Mouse (Mus musculus) liver, postnatal 0 days (tissue): Measurements from ENCODE around the gene Fkbp14. TPM values are rescaled to one million over a fixed set of nuclear protein-coding genes. Genes with fewer than 3 reads are reported as not detected.

Source experiments
- ATAC-seq: fragments of 200-750 bp; cut with Nextera tagmentation; 2 replicates; pipeline ENCODE4 v1.8.0; 2017; ENCODE audit warnings: mild to moderate bottlenecking, moderate library complexity
- DNase-seq: peaks from one replicate; pipeline ENCODE4 v3.0.0-alpha.2; 2016
- H3K27ac ChIP-seq: fragments of 300-500 bp; sonication (generic); 2 replicates; pipeline ENCODE4 v1.5.1; 2014; ENCODE audit warnings: antibody characterized with exemption, moderate library complexity, mild to moderate bottlenecking, low read depth
- H3K27me3 ChIP-seq: fragments of 300-500 bp; sonication (generic); 2 replicates; pipeline ENCODE4 v1.6.1; 2014; ENCODE audit warnings: low read length, control low read depth, mixed read lengths; ENCODE audit not compliant: insufficient read depth
- H3K36me3 ChIP-seq: fragments of 300-500 bp; sonication (generic); replicated peaks from 2 replicates; pipeline ENCODE4 v1.6.1; 2014; ENCODE audit warnings: mild to moderate bottlenecking, control low read depth, low read length, moderate library complexity, mixed read lengths; ENCODE audit not compliant: insufficient read depth
- H3K4me1 ChIP-seq: fragments of 300-500 bp; sonication (generic); 2 replicates; pipeline ENCODE4 v1.6.1; 2014; ENCODE audit warnings: antibody characterized with exemption, mild to moderate bottlenecking, control low read depth; ENCODE audit not compliant: insufficient read depth
- H3K4me2 ChIP-seq: fragments of 300-500 bp; sonication (generic); 2 replicates; pipeline ENCODE4 v1.6.1; 2014; ENCODE audit warnings: low read depth, mild to moderate bottlenecking, low read length, moderate library complexity, mixed read lengths
- H3K4me3 ChIP-seq: fragments of 300-500 bp; sonication (generic); 2 replicates; pipeline ENCODE4 v1.5.1; 2014; ENCODE audit warnings: low read depth, low read length
- H3K9ac ChIP-seq: fragments of 300-500 bp; sonication (generic); replicated peaks from 2 replicates; pipeline ENCODE4 v1.6.1; 2014; ENCODE audit warnings: mild to moderate bottlenecking, moderate library complexity
- H3K9me3 ChIP-seq: fragments of 300-500 bp; sonication (generic); 2 replicates; pipeline ENCODE4 v1.6.1; 2016; ENCODE audit warnings: mild to moderate bottlenecking, control low read depth, low read length, mixed read lengths
- CTCF ChIP-seq: sonication (generic); IDR thresholded peaks from 2 replicates; pipeline ENCODE4 v1.5.1; 2016; ENCODE audit warnings: antibody characterized with exemption, low read depth
- EP300 ChIP-seq: IDR thresholded peaks from 2 replicates; pipeline ENCODE4 v1.6.1; 2016; ENCODE audit warnings: antibody characterized with exemption, low read depth, mild to moderate bottlenecking
- WGBS: fragments of 180-500 bp; shearing (Covaris S2); extraction: QIAGEN DNeasy Blood & Tissue Kit; methylation state at CpG from one replicate; pipeline ENCODE4 v1.1.7; 2014; ENCODE audit not compliant: insufficient replicate concordance; 5-methylcytosine and 5-hydroxymethylcytosine counted together
- polyA plus RNA-seq: library from polyadenylated mRNA; unstranded; fragments of >200 nt; fragmentation: Nextera tagmentation; extraction: Ambion mirVana; gene quantifications from 2 replicates; pipeline ENCODE4 v1.2.1, GENCODE M21; 2015

Gene Fkbp14
- polyA plus RNA-seq, 1 experiment from 2014 or later: 2.3 TPM

DNA sequence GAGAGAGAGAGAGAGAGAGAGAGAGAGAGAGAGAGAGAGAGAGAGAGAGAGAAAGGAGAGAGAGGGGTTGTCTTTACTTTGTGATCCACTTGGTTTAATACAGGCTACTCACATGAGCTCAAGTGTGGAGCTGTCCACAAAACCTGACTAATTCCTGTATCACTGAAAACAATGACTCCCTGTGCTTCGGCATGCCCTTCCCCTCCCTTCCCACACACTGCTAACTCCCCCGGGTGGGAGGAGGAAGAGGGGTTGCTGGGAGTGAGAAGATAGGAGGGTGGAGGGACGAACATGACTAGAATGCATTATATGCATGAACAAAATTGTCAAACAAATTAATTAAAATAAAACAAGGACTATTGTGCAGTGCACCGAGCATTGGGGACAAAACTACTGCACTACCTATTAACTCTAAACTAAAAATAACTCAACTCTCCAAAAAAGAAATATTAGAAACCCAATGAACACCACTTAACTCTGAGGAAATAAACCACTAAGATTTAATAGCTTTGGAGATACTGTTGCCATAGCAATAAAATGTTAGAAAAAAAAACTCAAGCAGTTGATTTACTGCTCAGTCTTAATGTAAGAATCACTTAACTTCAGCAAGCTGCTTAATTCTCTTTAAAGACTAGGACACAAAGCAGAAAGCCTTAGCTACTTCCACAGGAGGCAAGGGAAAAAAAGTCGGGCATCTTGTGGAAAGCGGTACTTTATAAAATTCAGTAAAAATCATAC is 23.7 kb downstream of the Fkbp14 start:
- no peak for TF ChIP-seq EP300
- no peak for TF ChIP-seq CTCF
- H3K36me3 ChIP-seq: no peaks in the 10 kb centered on the region
- WGBS: 39% methylated on average over 6 of the region's 6 CpGs
- H3K4me2 ChIP-seq: no peak overlapping the region
- DNase-seq: no peak
- H3K4me1 ChIP-seq: no peaks in the 10 kb centered on the region
- H3K9ac ChIP-seq: no peak overlapping the region
- 0 out of 2 replicates have a peak, but pooled peaks cover 3% of the 10 kb centered on the region for H3K27me3 ChIP-seq
- ATAC-seq: no peak
- H3K27ac ChIP-seq: no peak overlapping the region
- H3K9me3 ChIP-seq: no peaks in the 10 kb centered on the region
- no peak overlapping the region for H3K4me3 ChIP-seq

DNA sequence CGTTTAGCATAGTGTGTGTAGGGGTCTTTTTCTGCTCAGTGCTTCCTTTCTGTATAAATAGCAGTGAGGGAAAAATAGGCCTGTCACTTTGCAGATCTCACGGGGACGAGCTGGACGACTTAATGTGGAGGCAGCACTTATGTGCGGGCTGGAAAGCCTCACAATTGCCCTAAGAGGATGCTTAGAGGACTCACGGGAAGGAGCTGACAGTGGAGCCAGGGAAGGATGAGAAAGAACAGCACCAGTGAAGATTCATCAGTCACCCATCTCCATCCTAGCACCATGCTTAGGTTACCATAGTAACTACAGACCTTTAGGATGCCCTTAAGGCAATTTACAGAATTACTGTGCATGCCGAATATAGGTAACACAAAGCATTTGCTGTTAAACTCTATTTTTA is 27.3 kb downstream of the Fkbp14 start:
- Histone ChIP-seq H3K4me3 (no peak overlapping the region), H3K27ac (no peak overlapping the region), H3K9ac (no peak overlapping the region), H3K4me2 (no peak overlapping the region), H3K36me3 (no peaks in the 10 kb centered on the region), H3K4me1 (no peaks in the 10 kb centered on the region; the same call in 1 of the 2 replicates), H3K27me3 (peaks cover 25% of the 10 kb centered on the region), H3K9me3 (no peaks in the 10 kb centered on the region)
- TF ChIP-seq EP300 (no peak), CTCF (no peak)
- WGBS: 67% methylated on average over 7 of the region's 7 CpGs
- ATAC-seq (no peak), DNase-seq (no peak)

DNA sequence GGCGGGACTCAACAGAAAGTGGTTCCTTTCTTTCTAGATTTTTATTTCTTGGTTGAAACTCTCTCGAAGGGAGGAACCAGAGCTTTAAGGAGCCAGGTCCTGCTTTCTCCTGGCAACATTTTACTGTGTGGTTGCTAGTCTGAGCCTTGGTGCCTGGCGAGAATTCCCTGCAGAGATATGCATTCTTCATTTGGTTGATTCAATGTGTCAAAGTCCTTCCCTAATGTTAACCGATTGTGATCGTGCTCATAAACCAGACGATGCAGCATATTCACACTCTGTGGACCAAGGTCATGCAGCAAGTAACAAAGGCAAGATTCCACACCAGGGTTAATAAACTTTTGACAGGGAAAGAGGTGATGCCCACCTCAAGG is 30.6 kb downstream of the Fkbp14 start:
- H3K9ac ChIP-seq: peak overlapping the region; percentile 9; the same call in 1 of the 2 replicates
- peaks cover 29% of the 10 kb centered on the region for H3K27me3 ChIP-seq
- peak overlapping the region; percentile 74 for H3K4me2 ChIP-seq
- no peaks in the 10 kb centered on the region for H3K36me3 ChIP-seq
- H3K27ac ChIP-seq: no peak overlapping the region
- WGBS: 19% methylated on average over 6 of the region's 6 CpGs
- no peak for DNase-seq
- no peak for ATAC-seq
- H3K4me3 ChIP-seq: peak overlapping the region; percentile 45
- no peak for TF ChIP-seq EP300
- no peak for TF ChIP-seq CTCF
- no peaks in the 10 kb centered on the region for H3K9me3 ChIP-seq
- no peaks in the 10 kb centered on the region; the same call in 1 of the 2 replicates for H3K4me1 ChIP-seq

DNA sequence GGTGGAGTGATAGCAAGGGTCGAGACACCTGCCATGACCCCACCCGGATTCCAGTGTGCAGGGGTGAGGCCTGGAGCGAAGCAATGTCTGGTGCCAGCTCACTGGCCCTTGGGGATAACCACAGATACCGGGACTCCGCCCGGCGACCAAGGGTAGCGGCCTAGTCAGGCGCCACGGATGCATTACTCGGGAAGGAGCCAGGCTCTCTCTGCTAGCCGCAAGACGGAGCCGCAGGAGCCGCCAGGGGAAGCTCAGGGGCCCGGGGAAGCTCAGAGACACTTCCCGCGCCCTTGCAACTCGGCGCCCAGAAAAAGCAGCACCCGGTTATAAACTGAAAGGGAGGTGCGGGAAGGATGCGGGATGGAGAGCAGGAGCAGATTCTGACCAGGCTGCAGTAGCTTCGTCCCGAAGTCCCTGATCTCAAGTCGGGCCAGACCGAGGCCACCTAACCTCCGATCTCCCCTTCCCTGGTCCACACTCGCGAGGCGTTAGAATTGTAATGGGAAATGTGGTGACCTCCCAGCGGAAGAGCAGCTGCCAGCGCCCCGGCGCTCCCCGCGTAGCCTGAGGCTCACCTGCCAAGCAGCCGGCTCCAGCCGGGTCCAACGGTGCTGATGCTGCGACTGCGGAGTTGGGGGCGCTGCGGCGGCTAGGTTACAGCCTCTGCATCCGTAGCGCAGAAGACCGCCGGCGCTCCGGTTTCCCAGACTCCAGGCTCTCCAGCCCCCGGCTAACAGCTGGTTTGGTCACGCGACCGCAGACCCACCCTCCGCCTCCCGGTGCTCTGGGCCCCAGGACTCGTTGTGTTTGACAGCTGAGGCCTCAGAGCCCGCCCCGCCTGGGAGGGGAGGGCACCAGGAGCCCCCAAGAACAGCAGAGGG is 31.2 kb downstream of the Fkbp14 start, which contains the start of gene Scrn1:
Gene Scrn1 (minus strand): TSS at position 825 of the 881 bp plus-strand sequence.
- ATAC-seq: no peak
- peak; percentile 19 for DNase-seq
- H3K27ac ChIP-seq: no peak within 1 kb of the TSS
- peak within 1 kb of the TSS; percentile 45 for H3K4me3 ChIP-seq
- H3K9ac ChIP-seq: peak within 1 kb of the TSS; percentile 9; the same call in 1 of the 2 replicates
- H3K27me3 ChIP-seq: peaks cover 29% of the 10 kb centered on the region
- H3K4me1 ChIP-seq: no peaks in the 10 kb centered on the region; the same call in 1 of the 2 replicates
- no peak for TF ChIP-seq CTCF
- no peak for TF ChIP-seq EP300
- no peaks in the 10 kb centered on the region for H3K36me3 ChIP-seq
- no peaks in the 10 kb centered on the region for H3K9me3 ChIP-seq
- H3K4me2 ChIP-seq: peak within 1 kb of the TSS; percentile 74
- 2% methylated on average over 60 of the region's 60 CpGs for WGBS

DNA sequence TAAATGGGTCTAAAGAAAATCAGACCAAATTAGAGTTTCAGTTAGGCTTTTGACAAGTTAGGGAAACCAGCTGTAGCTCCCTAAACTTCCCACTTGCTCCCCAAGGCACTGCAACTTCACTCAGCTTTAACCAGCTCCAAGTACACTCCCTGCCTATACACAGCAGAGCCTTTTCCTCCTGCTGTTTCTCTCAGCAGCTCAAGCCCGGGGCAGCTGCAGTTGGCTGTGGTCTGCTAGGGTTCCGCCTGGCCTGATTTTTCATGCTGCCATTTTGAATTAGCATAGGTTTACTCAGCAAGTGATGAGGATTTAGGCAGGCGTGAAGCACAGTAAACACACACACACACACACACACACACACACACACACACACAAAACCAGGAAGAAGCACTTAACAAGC is 32.1 kb downstream of the Fkbp14 start:
- TF ChIP-seq CTCF (no peak), EP300 (no peak)
- DNase-seq (no peak), ATAC-seq (no peak)
- no peak overlapping the region for H3K27ac ChIP-seq
- peaks cover 29% of the 10 kb centered on the region for H3K27me3 ChIP-seq
- H3K4me3 ChIP-seq: no peak overlapping the region
- no peak overlapping the region for H3K4me2 ChIP-seq
- no peaks in the 10 kb centered on the region for H3K36me3 ChIP-seq
- 57% methylated on average over 3 of the region's 3 CpGs for WGBS
- H3K4me1 ChIP-seq: no peaks in the 10 kb centered on the region; the same call in 1 of the 2 replicates
- no peak overlapping the region for H3K9ac ChIP-seq
- H3K9me3 ChIP-seq: no peaks in the 10 kb centered on the region

DNA sequence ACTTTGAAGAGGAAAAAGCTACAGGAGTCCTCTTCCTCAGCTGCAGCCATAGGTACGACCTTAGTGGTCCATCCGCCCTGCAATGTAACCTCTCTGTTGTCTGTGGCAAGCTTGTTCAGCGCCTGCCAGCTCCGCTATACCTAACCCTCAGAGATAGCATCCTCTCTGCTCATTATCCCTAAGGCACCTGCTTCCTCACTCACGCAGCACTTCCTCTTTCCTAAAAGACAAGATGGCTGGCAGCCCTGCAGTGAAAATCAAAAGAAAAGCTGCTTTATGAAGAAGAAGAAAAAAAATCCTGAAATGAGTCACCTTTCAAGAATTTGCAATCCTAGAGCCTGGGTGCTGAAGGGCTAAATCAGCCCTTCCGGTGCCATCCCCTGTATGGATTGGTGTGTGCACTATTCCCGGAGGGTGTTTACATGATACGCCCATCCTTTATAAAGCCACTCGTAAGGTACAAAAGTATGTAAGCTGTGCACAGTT is 32.6 kb downstream of the Fkbp14 start:
- no peak overlapping the region for H3K9ac ChIP-seq
- no peaks in the 10 kb centered on the region for H3K9me3 ChIP-seq
- 50% methylated on average over 9 of the region's 9 CpGs for WGBS
- no peak overlapping the region for H3K27ac ChIP-seq
- H3K4me3 ChIP-seq: no peak overlapping the region
- no peak for TF ChIP-seq EP300
- no peak for TF ChIP-seq CTCF
- H3K27me3 ChIP-seq: peaks cover 26% of the 10 kb centered on the region
- H3K4me1 ChIP-seq: no peaks in the 10 kb centered on the region; the same call in 1 of the 2 replicates
- DNase-seq (no peak), ATAC-seq (no peak)
- H3K4me2 ChIP-seq: no peak overlapping the region
- H3K36me3 ChIP-seq: no peaks in the 10 kb centered on the region
